Mouse (Mus musculus) kidney, postnatal 0 days (tissue): ENCODE data around the gene Mical2. TPM values are rescaled to one million over a fixed set of nuclear protein-coding genes. Genes with fewer than 3 reads are reported as not detected.
A peak's percentile ranks its signal among the peaks of the same experiment; 100 is the strongest.

Source experiments
- ATAC-seq: fragments of 200-750 bp; cut with Nextera tagmentation; replicated peaks from 2 replicates; pipeline ENCODE4 v1.8.0; 2017; ENCODE audit warnings: low read depth, moderate number of reproducible peaks, moderate TSS enrichment, moderate library complexity; ENCODE audit not compliant: low FRiP score
- DNase-seq: peaks from one replicate; pipeline ENCODE4 v3.0.0-alpha.2; 2016; ENCODE audit warnings: low spot score
- H3K27ac ChIP-seq: fragments of 300-500 bp; sonication (generic); 2 replicates; pipeline ENCODE4 v1.5.1; 2014; ENCODE audit warnings: mild to moderate bottlenecking
- H3K27me3 ChIP-seq: fragments of 300-500 bp; sonication (generic); 2 replicates; pipeline ENCODE4 v1.6.1; 2014; ENCODE audit warnings: low read length, mixed read lengths; ENCODE audit not compliant: insufficient read depth
- H3K36me3 ChIP-seq: fragments of 300-500 bp; sonication (generic); 2 replicates; pipeline ENCODE4 v1.6.1; 2014; ENCODE audit warnings: low read length, mixed read lengths; ENCODE audit not compliant: insufficient read depth
- H3K4me1 ChIP-seq: fragments of 300-500 bp; sonication (generic); replicated peaks from 2 replicates; pipeline ENCODE4 v1.6.1; 2014; ENCODE audit warnings: antibody characterized with exemption, low read length, mixed read lengths; ENCODE audit not compliant: insufficient read depth
- H3K4me2 ChIP-seq: fragments of 300-500 bp; sonication (generic); 2 replicates; pipeline ENCODE4 v1.6.1; 2014; ENCODE audit warnings: mild to moderate bottlenecking, low read length, moderate library complexity, mixed read lengths
- H3K4me3 ChIP-seq: fragments of 300-500 bp; sonication (generic); replicated peaks from 2 replicates; pipeline ENCODE4 v1.5.1; 2014; ENCODE audit warnings: low read depth, low read length
- H3K9ac ChIP-seq: fragments of 300-500 bp; sonication (generic); 2 replicates; pipeline ENCODE4 v1.6.1; 2014; ENCODE audit warnings: low read depth, low read length
- H3K9me3 ChIP-seq: fragments of 300-500 bp; sonication (generic); replicated peaks from 2 replicates; pipeline ENCODE4 v1.6.1; 2016; ENCODE audit warnings: low read length, inconsistent platforms, mixed read lengths
- CTCF ChIP-seq: IDR thresholded peaks from 2 replicates; pipeline ENCODE4 v1.5.1; 2016; ENCODE audit warnings: antibody characterized with exemption, low read depth, mild to moderate bottlenecking, moderate library complexity
- WGBS: fragments of 180-500 bp; shearing (Covaris S2); extraction: QIAGEN DNeasy Blood & Tissue Kit; methylation state at CpG from one replicate; pipeline ENCODE4 v1.1.7; 2014; 5-methylcytosine and 5-hydroxymethylcytosine counted together
- polyA plus RNA-seq: library from polyadenylated mRNA; unstranded; fragments of >200 nt; fragmentation: Nextera tagmentation; extraction: Ambion mirVana; gene quantifications from 2 replicates; pipeline ENCODE4 v1.2.1, GENCODE M21; 2015

The Mical2 gene
- polyA plus RNA-seq, 1 experiment from 2014 or later = 5.1 TPM

DNA sequence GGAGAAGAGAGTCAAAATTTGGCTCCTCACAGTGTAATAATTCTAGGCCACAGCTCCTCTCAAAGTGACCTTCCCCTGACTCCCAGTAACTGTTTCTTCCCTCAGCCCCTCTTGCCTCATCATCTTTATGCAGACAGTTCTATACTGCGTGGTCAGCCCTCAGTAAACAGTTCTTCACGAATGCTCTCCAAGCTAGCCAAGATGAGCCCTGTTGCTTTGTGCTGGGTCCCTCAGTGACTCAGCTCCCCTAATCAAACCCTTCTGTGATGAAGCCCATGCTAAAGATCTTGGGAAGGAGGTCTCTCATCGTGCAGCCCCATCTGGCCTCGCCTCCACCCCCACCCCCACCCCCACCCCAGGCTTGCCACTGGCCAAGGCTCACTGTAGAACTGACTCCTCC is 24.9 kb upstream of the Mical2 start:
- TF ChIP-seq CTCF = no peak
- no peak overlapping the region for H3K4me3 ChIP-seq
- no peak overlapping the region for H3K27ac ChIP-seq
- H3K36me3 ChIP-seq = no peaks in the 10 kb centered on the region
- 57% methylated on average over 4 of the region's 4 CpGs for WGBS
- no peak overlapping the region for H3K4me2 ChIP-seq
- peaks cover 12% of the 10 kb centered on the region for H3K4me1 ChIP-seq
- H3K9ac ChIP-seq = no peak overlapping the region
- no peaks in the 10 kb centered on the region for H3K27me3 ChIP-seq
- no peak for ATAC-seq
- H3K9me3 ChIP-seq = no peaks in the 10 kb centered on the region
- no peak for DNase-seq

GRCm38 (mm10) chr7:112202194-112202593 is 23.5 kb upstream of the Mical2 start:
- DNase-seq = peak; percentile 27
- Histone ChIP-seq H3K4me2 (no peak overlapping the region), H3K9me3 (no peaks in the 10 kb centered on the region), H3K9ac (no peak overlapping the region), H3K27me3 (no peaks in the 10 kb centered on the region), H3K4me3 (no peak overlapping the region), H3K4me1 (peaks cover 12% of the 10 kb centered on the region), H3K36me3 (no peaks in the 10 kb centered on the region), H3K27ac (no peak overlapping the region)
- no peak for ATAC-seq
- no peak for TF ChIP-seq CTCF
- 35% methylated on average over 4 of the region's 4 CpGs for WGBS

GRCm38 (mm10) chr7:112202843-112203242 is 22.8 kb upstream of the Mical2 start:
- H3K27ac ChIP-seq = no peak overlapping the region
- H3K9me3 ChIP-seq = no peaks in the 10 kb centered on the region
- peaks cover 12% of the 10 kb centered on the region for H3K4me1 ChIP-seq
- no peak overlapping the region for H3K9ac ChIP-seq
- WGBS = 61% methylated on average over 5 of the region's 5 CpGs
- TF ChIP-seq CTCF = no peak
- H3K4me2 ChIP-seq = no peak overlapping the region
- ATAC-seq (no peak), DNase-seq (no peak)
- H3K27me3 ChIP-seq = no peaks in the 10 kb centered on the region
- H3K4me3 ChIP-seq = no peak overlapping the region
- H3K36me3 ChIP-seq = no peaks in the 10 kb centered on the region

DNA sequence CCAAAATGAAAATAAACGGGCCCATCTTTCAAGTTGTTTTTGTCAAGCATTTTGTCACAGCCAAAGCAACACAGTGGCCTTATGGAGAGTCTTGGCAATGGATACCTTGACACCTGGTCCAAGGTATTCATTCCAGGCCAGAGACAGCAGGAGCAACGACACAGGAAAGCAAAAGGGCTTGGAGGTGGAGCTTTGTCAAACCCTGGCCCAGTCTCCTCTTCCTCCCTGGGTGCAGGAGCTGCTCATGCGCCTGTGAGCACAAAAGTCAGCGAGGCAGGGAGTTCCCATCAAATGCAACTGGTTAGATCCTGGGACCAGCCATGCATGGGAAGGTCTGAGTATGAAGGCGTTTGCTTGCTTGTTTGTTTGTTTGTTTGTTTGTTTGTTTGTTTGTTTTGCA is 21.7 kb upstream of the Mical2 start:
- Histone ChIP-seq H3K36me3 (no peaks in the 10 kb centered on the region), H3K27me3 (no peaks in the 10 kb centered on the region), H3K4me2 (peak overlapping the region; percentile 19; the same call in 1 of the 2 replicates), H3K9me3 (no peaks in the 10 kb centered on the region), H3K4me1 (peaks cover 12% of the 10 kb centered on the region), H3K27ac (peak overlapping the region; percentile 69), H3K9ac (no peak overlapping the region), H3K4me3 (no peak overlapping the region)
- no peak for ATAC-seq
- no peak for DNase-seq
- TF ChIP-seq CTCF = no peak
- WGBS = 58% methylated on average over 5 of the region's 5 CpGs

DNA sequence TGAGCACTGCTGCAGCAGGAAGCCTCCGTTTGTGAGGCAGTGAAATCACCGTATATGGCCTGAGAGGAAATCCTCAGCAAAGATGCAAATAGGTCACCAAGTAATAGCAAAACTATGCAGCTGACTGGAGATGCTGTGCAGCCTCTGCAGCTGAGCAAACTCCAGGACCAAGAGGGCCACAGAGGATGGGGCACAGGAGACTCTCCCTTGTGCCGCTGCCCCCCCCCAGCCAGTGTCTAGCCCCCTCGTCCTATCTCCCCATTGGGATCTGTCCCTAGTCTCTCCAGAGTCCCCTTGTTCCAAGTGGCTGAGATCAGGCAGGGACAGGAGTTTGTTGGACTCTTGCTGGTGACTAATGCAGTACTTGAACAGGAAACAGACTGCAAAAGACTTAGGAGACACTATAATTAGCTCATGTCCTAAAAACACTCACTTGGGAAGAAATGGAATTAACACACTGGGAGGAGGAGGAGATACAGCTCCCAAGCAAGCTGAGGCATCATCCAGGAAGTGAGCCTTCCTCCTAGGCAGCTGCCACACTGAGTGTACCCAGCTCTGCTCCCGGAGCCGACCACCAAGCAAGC is 21.2 kb upstream of the Mical2 start:
- Histone ChIP-seq H3K4me1 (peaks cover 12% of the 10 kb centered on the region), H3K27ac (peak overlapping the region; percentile 69; the same call in 1 of the 2 replicates), H3K36me3 (no peaks in the 10 kb centered on the region), H3K4me3 (no peak overlapping the region), H3K27me3 (no peaks in the 10 kb centered on the region), H3K9ac (no peak overlapping the region), H3K4me2 (peak overlapping the region; percentile 19; the same call in 1 of the 2 replicates), H3K9me3 (no peaks in the 10 kb centered on the region)
- WGBS = 38% methylated on average over 6 of the region's 6 CpGs
- DNase-seq = peak; percentile 58
- no peak for TF ChIP-seq CTCF
- ATAC-seq = no peak

GRCm38 (mm10) chr7:112205513-112205912 is 20.1 kb upstream of the Mical2 start:
- Histone ChIP-seq H3K9me3 (no peaks in the 10 kb centered on the region), H3K9ac (no peak overlapping the region)
- ATAC-seq = no peak

GRCm38 (mm10) chr7:112207717-112208116 is 17.9 kb upstream of the Mical2 start:
- WGBS = 93% methylated on average over 6 of the region's 6 CpGs
- H3K36me3 ChIP-seq = no peaks in the 10 kb centered on the region
- no peaks in the 10 kb centered on the region for H3K27me3 ChIP-seq
- no peak for ATAC-seq
- H3K27ac ChIP-seq = no peak overlapping the region
- peaks cover 12% of the 10 kb centered on the region for H3K4me1 ChIP-seq
- H3K4me2 ChIP-seq = no peak overlapping the region
- no peaks in the 10 kb centered on the region for H3K9me3 ChIP-seq
- TF ChIP-seq CTCF = no peak
- DNase-seq = no peak
- H3K4me3 ChIP-seq = no peak overlapping the region
- H3K9ac ChIP-seq = no peak overlapping the region

More at GRCm38 (mm10) chr7:112205513-112205912, 20.1 kb upstream of the Mical2 start:
- Histone ChIP-seq H3K36me3 (no peaks in the 10 kb centered on the region), H3K4me1 (peaks cover 12% of the 10 kb centered on the region), H3K27ac (no peak overlapping the region), H3K27me3 (no peaks in the 10 kb centered on the region), H3K4me2 (no peak overlapping the region), H3K4me3 (no peak overlapping the region)
- TF ChIP-seq CTCF = no peak
- WGBS = 95% methylated on average over 6 of the region's 6 CpGs
- DNase-seq = no peak
